Mouse (Mus musculus) adipocyte (in vitro differentiated cells): ENCODE data around the gene Elmo3.

ENCODE experiments used
- DNase-seq: peaks from one replicate; pipeline ENCODE4 v3.0.0-alpha.2; 2016; ENCODE audit warnings: low spot score

Elmo3 gene

GRCm38 (mm10) chr8:105354549-105354948 lies 49.1 kb downstream of the Elmo3 start:
- DNase-seq: no peak

DNA sequence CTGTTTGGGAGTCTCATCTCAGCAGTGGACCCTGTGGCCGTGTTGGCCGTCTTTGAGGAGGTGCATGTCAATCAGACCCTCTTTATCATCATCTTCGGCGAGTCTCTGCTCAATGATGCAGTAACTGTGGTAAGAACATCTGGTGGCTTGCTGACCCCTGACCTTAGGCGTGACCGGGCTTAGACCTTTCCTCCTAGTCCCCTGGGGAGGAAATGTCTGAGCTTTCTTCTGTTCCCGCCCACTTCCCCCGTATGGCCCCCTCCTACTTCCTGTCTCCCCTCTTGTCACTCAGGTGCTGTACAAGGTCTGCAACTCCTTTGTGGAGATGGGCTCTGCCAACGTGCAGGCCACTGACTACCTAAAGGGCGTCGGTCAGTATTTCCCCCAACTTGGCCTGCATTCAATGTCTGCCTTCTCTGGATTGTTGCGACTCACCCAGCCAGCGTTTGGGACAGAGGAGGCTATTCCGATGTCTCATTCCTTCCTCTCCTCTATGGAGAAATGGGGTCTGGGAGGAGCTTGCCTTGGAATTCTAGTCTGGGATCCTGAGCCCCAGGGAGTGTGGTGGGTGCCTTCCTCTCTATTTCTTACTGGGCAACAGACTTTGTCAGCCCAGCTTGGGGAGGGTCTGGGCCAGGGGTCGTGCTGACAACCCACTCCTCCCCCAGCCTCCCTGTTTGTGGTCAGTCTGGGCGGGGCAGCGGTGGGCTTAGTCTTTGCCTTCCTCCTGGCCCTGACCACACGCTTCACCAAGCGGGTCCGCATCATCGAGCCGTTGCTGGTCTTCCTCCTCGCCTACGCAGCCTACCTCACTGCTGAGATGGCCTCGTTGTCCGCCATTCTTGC lies 50.0 kb downstream of the Elmo3 start:
- no peak for DNase-seq

DNA sequence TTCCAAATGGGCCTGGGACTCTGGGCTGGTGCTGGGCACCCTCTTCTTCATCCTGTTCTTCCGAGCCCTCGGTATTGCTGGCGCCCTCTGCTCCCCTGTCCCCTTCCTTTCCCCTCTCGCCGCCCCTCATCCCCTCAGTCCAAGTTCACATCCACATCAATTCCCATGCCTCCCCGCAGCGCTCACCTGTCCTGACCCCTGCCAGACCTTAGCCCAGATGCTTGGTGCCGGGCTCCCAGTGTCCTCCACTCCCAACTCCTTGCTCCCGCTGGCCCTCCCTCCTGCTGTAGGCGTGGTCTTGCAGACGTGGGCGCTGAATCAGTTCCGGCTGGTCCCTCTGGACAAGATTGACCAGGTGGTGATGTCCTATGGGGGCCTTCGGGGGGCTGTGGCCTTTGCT lies 51.3 kb downstream of the Elmo3 start:
- DNase-seq: no peak

GRCm38 (mm10) chr8:105359208-105359607 lies 53.8 kb downstream of the Elmo3 start:
- DNase-seq: no peak

GRCm38 (mm10) chr8:105359646-105360045 lies 54.2 kb downstream of the Elmo3 start:
- DNase-seq: peak; percentile 64
